Mouse (Mus musculus) adrenal gland, postnatal 25 days (tissue): ENCODE results near the gene Aco1. TPM values are rescaled to one million over a fixed set of nuclear protein-coding genes. Genes with fewer than 3 reads are reported as not detected.

ENCODE experiments used
- DNase-seq: peaks from one replicate; pipeline ENCODE4 v3.0.0; 2021; ENCODE audit warnings: mixed read lengths
- total RNA-seq: library from RNA; stranded (reverse); gene quantifications from 2 replicates; pipeline ENCODE4 v1.2.3, GENCODE M21; 2021

The Aco1 gene
- total RNA-seq, 1 experiment from 2014 or later: 187 TPM

DNA sequence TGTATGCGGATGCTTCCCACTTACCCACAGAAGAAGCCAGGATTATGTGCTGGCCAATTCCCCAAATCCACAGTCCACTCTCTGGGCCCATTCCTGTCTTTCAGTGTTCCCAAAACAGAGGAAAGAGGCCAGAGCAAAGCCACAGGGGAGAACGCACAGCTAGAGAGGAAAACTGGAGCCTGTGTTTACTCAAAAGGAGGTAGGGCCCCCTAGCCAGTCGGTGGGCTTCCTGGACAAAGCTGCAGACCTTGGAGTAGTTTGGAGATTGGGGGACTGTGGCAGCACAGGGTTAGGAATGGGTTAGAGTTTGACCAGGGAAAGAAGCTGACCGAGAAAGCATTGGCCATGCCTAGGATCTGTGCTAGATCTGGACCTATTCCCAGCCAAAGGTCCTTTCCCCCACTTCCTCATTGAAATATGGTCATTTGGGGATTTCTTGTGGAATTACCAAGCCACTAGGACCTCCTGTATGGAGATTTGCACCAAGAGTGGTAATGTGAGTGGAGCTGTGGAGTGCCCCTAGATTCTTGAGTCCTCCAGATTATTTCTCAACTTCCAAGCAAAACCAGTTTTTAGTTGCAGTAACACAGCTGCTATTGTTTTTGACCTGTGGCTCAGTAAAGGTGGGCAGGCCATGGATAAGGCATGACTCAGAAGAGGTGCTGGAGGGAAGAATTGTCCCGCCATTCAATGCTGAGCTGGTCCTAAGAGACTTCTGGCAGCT is 14.8 kb downstream of the Aco1 start:
- no peak for DNase-seq

DNA sequence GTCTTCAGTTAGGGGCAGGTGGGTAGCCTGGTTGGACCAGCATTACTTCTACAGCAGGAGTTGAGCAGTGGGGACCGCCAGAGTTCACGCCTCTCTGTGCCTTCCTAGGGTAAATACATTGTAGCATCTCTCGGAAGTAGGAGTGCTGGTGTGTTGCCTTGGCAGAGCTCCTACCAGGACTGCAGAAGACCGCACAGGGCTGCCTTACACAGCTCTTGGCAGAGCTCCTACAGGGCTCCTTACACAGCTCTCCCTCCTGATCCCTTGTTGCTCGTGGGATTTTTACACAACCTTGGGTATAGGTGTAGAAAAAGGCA is 15.3 kb downstream of the Aco1 start:
- DNase-seq: no peak

DNA sequence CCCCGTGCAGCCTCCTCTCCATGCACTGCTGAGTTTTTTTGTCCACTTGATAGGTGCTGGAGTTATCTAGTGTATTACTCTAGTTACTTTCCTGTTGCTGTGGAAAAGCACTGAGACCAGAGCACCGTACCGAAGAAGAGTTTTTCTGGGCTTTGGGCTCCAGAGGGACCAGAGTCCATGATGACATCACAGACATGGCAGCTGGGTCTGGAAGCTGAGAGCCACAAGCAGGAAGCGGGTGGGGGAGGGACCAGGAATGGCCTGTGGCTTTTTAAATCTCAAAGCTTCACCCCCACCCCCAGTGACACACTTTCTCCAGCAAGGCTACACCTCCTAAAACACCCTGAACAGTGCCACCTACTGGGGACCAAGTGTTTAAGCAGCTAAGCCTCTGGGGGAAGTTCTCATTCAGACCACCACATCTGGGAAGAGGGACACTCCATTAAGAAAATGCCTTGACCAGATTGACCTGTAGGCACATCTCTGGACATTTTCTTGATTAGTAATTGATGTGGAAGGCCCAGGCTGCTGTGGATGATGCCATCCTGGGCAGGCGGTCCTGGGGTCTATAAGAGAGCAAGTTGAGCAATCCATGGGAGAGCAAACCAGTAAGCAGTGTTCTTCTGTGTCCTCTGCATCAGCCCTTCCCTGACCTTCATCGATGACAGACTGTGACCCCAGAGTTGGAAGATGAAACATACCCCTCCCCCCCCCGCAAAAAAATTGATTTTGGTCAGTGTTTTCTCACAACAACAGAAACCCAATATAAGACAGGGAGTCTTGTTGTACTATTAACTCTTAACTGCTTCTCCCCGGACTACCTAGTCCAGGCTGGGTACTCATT is 17.9 kb downstream of the Aco1 start:
- DNase-seq: no peak

DNA sequence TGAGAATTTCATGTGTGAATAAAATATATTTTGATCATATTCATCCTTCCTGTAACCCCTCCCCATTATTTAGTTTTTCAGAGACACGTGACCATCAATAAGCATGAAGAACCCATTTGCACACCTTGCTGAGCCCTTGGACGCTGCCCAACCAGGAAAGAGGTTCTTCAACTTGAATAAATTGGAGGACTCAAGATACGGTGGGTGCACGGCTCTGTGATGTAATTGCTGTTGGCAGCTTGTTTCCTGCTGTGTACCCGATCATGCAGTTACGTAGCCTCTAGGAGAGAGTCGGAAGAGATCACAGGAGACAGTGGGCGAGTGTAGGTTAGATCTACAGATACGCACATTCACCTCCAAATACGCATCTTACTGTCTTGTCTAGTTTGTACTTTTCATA is 20.8 kb downstream of the Aco1 start:
- no peak for DNase-seq

DNA sequence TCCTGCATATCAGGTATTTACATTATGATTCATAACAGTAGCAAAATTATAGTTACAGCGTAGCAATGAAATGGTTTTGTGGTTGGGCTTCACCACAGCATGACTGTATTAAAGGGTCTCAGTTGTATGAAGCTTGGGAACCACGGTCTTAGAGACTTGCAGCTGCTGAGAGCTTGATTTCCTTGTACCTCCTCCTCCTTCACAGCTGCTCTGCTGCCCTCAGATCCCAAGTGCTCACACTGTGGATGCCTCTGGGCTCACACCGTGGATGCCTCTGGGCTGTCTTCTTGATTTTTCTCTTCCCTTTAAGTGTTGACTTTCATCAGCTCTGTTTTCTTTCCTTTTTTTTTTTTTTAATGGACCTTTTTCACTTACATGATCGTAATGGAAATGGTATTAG is 28.6 kb downstream of the Aco1 start:
- no peak for DNase-seq

DNA sequence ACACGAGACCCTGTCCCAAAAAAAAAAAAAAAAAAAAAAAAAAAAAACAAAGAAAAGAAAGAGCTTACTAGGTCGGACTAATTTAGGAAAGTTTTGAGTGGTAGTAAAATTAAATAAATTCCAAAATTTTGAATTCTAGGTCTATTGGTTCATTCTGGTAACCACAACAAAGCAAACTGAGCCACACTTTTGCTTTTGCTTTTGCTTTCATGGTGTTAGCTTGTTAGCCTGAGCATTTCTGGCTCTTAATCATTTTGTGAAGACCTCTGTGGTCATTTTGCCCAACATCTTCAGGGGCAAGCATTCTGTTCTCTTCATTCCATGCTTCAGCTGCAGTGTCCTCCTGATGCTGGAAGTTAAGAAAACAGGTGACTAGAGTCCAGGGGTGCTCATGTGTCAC is 29.5 kb downstream of the Aco1 start:
- no peak for DNase-seq

DNA sequence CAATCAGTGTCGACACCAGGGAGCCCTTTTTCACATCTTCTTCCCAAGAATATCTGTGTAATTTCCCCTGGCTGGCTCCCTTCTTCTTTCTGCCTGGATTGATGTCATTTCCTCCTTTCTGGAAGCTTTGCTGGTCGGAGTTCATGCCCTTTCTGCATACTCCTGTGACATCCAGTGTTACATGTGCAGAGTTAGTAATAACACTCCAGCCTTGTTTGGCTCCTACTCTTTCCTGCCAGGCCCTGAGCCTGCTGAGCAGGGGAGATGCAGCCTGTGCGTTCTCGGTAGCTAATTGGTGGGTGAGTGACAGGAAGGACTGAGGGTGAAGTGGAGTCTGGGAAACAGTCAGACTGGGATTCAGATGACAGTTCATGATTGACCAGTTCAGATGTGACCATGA is 31.4 kb downstream of the Aco1 start:
- DNase-seq: no peak

DNA sequence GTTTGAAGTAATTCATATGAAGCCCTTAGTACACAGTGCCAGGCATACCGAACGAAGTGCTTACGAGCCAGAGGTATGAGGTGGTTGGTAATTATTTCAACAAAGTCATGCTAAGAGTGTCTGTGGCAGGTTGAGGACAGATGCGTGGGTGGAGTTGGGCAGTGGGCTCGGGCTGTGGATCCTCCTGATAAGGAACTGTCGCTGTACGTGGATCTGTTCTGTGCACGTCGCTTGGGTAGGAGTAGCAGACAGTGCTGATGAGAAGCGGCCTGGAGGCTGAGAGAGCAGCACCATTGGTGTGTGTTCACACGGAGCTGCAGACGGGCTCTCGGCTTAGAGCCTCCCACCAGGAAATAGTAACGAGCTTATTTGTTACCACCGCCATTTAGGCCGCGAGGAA is 35.7 kb downstream of the Aco1 start:
- no peak for DNase-seq

DNA sequence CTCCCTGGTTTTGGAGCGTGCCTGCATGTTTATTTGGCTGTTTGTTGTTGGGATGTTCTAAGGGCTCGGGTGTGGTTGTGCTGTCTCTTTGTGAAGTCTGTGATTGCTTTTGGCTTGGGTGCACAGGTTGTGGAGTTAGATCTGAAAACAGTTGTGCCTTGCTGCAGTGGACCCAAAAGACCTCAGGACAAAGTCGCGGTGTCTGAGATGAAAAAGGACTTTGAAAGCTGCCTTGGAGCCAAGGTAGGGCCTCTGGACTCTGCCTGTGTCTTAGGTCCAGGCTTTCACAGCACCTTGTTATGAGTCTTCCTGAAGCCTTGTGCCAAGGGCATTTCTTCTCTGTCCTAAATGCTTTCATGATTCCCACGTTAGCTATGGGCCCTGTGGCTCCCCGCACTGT is 37.2 kb downstream of the Aco1 start:
- DNase-seq: no peak

DNA sequence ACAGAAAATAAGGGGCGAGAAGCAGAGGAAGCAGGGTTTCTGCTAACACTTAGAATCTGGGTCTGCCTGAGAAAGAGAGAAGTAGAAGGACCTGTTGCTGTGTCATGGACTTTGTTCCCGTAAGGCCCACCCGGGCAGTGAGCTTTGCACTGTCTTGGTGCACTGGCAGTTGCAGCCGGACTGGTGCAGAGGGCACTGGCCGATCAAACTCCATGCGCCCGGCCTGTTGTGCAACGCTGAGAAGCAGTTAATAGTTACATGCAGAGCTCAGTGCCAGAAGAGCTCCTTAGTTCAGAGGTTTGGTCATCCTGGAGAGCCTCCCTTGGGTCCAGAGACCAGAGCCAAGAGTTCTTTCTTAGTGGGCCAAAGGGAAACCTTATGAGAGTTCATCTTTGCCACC is 38.8 kb downstream of the Aco1 start:
- DNase-seq: peak; percentile 31

DNA sequence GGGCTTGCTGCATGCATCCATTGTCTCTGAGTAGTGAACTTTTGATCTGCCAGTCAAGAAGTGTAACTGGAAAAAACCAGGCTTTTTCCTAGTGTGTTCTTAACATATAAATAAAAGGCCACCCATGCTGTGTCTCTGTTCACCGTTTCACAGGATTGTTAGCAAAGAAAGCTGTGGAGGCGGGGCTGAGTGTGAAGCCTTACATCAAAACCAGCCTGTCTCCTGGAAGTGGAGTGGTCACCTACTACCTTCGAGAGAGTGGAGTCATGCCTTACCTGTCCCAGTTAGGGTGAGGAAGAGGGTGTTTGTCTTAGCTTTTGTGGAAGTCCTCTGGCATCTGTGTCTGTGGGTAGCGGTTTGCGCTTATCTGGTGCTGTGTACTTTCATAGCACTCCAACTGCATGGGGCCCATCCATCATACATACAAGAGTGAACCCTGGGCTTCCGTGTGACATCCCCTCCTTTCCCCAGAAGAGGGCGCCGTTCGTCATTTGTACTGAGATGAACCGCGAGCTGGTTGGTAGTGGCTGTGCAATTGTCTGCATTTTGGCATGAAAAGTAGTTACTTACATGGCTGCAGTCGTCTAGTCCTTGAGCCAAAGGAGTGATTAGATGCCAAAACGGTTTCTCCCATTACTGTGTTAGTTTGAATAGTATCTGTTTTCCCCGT is 39.9 kb downstream of the Aco1 start:
- DNase-seq: peak; percentile 74

DNA sequence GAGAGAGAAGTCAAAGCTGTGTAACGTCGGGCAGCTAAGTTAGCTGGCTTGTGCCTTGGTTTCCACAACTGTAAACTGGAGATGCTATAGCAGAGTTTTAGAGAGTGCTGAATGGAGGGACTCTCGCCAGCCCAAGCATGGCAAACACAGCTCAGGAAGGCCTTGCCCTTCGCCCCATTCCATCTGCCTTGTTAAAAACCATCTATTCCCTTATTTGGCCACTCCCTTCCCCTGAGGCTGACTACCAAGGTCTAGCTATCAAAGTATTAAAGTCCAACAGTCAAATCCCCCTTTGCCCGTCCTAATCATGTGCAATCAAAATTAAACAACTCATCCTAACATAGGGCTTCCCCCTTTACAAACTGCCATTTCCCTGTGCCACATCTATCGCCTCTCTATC is 40.9 kb downstream of the Aco1 start:
- no peak for DNase-seq

DNA sequence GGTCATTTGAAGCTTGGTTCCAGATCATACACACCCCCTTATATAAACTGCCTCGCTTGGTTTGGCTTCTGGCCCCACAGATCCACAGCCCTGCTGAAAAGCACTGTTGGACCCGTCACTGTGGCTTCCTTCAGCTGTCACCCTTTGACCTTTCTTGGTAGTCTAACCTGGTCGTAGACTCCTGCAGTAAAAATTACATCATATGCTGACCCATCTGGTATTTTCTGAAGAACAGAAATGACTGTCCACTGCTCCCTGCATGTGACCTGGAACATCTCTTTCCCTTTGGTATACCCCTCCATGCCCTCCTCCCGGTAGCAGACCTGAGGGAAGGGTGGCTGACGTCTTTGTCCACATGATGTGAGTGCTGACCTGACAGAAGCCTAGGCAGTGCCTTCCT is 41.6 kb downstream of the Aco1 start:
- DNase-seq: no peak

DNA sequence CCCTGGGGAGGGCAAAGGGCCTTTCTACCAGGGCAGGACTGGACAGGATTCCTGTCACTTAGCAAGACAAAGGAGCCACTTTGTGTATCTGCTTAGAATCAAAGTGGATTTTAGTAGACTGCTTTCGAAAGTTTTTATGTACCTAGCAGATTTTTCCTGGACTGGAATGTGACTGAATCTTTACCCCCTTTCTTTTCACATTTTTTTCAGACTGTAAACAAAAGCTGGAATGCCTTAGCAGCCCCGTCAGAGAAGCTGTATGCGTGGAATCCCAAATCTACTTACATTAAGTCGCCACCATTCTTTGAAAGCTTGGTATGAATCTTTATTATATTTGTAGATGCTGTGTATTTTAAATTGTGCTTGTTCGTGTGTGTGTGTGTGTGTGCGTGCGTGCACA is 45.1 kb downstream of the Aco1 start:
- DNase-seq: no peak

DNA sequence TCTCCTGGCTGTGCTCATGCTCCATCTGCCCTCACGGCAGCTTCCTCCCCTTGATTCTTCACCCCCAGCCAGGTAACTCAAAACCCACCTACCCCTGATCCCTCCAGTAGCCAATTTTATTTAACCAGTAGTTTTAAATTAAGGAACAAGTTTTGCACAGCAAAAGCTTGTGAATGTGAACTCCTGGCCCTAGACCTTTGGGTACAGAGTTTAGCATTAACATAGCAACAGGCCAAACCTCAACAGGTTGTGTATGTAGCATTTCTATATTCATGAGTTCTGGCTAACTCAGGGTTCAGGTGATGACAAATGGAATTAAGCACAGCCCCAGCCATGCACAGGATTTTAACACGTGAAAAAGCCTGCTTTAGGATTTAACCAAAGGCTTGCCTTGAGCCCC is 49.4 kb downstream of the Aco1 start:
- DNase-seq: no peak

DNA sequence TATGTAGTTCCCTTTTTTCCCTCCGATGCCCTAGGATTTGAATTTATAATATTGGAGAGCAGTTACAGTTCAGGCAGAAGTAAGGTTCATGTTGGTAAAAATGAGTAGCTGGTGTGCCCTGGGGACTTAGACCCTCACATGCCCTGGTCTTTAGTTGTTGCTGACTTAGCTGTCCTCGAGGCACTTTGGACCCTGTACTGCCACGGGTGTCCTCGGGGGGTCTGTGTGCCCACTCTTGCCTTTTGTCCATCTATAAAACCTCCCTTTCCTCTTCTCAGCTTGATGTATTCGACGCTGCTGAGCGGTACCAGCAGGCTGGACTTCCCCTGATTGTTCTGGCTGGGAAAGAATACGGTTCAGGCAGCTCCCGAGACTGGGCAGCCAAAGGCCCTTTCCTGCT is 50.6 kb downstream of the Aco1 start:
- no peak for DNase-seq

DNA sequence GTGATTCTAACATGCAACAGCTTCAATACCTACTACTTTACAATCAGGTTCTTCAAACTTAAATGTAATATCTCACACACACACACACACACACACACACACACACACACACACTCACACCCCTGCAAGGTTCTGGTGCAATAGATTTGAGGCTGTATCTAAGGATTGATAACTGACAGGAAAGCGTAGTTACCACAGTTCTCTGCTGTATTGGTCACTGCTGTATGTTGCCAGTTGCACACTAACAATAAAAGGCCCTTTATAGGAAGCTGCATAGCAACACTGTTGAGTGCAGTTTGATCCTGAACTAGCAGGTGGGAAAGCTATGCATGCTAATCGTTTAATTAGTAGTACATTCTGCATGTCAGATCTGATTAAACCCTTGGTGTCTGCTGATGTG is 52.5 kb downstream of the Aco1 start:
- no peak for DNase-seq

DNA sequence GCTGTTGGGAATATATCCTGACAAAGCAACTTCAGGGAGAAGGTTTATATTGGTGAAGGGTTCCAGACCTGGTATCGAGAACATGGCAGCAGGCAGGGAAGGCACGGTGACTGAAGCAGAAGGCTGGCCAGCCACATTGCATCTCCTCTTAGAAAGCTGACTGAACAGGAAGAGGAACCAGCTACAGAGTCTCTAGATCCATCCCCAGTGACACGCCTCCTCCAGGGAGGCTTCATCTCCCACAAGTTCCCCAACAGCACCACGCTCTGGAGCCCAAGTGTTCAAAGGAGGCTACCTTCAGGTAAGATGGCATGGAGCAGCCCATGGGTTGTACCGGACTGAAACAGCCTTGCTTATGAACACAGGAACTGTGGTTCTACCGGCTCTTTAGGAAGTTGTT is 59.3 kb downstream of the Aco1 start:
- DNase-seq: no peak

DNA sequence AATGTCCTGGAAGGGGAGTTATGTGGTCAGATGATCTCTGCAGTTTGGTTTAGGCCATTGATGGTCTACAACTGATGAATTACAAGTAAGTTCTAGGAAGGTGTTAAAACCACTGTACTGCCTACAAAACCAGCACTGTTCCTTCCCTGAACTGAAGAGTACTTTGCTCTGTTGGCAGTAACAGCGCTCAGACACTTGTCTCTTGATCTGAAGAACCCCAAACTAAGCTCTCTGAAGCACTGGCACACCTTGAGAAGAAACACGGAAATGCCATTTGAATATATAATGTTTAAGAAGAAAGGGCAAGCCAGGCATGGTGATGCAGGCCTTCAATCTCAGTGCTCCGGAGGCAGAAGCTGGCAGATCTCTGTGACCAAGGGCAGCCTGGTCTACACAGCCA is 61.5 kb downstream of the Aco1 start:
- DNase-seq: no peak

DNA sequence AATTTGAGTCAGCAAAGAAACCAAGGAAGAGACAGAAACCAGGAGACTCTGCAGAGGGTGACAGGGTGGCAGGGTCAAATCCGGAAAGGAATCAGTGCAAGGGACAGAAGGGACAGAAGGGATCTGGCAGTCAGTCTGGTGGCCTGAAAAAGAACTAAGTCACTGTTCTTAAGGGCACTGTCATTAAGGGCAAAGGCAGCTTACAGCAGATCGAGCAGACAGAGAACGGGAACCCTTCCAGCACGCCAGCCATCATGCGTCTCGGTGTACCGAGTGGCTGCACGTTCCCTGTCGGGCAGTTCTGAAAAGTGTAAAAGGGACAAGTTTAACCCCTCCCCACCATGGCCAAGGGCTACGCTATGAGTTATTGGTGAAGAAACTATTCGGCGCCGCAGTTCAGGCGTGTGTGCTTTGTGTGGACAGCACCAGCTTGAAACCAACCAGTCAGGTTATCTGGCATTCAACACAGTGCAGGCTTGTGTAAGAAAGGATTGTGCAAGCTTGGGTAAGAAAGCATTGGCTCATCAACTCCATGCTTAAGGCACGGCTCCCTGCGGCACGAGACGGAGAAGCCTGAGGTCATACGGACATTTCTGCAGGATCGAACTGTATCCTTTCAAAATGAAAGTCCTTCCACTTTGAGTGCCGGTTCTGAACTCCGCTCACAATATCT is 62.5 kb downstream of the Aco1 start:
- no peak for DNase-seq

DNA sequence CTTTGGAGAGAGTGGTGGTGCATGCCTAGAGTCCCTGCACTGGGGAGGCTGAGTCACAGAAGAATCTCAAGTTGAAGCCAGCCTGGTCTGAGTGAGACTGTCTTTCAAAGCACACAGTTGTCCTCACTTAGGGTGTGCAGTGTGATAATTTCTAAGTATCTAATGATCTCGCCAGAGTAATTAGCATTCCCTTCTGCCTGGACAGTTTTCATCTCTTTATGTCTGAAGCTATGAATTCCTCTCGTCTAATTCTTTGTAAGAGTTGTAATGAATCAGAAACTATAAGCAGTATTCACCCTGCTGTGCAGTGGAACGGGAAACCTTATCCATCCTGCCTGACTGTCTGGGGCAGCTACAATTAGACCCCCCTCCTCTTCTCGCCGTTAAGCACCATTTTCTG is 64.8 kb downstream of the Aco1 start:
- no peak for DNase-seq

DNA sequence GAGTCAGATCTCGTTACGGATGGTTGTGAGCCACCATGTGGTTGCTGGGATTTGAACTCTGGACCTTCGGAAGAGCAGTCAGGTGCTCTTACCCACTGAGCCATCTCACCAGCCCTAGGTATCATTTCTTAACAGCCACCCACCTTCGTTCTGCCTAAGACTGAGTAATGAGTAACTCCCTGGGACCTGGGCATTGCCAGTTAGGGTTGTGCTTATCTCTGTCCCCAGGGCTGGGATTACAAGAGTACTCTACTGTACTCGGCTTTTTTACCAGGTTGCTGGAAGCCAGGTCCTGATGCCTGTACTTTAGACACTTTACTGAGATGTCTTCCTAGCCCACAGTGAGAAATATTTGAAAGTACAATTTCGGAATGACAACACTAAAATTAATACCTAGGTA is 69.3 kb downstream of the Aco1 start:
- no peak for DNase-seq

DNA sequence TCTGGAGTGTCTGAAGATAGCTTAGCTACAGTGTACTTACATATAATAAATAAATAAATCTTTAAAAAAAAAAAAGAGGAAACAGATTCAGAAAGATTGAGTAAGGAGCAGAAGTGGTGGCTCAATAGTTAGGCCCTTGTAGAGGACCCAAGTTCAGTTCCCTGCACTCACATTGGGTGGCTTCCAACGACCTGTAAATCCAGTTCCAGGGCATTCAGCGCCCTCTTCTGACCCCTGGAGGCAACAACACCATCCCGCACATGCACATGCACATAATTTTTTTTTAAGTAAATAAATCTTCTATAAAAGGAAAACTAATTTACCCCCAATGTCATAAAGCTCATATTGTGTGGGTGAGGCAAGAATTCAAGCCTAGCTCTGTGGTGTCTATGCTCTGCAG is 75.0 kb downstream of the Aco1 start:
- DNase-seq: no peak
